Mouse (Mus musculus) heart, adult 18-20 months (tissue): ENCODE measurements around the gene Tenm2. TPM values are rescaled to one million over a fixed set of nuclear protein-coding genes. Genes with fewer than 3 reads are reported as not detected.

ENCODE experiments used
- DNase-seq, 2 experiments: peaks; one replicate each; pipeline ENCODE4 v3.0.0; 2021 to 2022; ENCODE audit warnings: mixed read lengths in 1 of 2
- total RNA-seq, 2 experiments: library from RNA; stranded (reverse); gene quantifications; 2 replicates each; pipeline ENCODE4 v1.2.3; 2021

Tenm2 gene
- total RNA-seq, 2 experiments from 2014 or later, result 0.17 to 0.21 TPM

DNA sequence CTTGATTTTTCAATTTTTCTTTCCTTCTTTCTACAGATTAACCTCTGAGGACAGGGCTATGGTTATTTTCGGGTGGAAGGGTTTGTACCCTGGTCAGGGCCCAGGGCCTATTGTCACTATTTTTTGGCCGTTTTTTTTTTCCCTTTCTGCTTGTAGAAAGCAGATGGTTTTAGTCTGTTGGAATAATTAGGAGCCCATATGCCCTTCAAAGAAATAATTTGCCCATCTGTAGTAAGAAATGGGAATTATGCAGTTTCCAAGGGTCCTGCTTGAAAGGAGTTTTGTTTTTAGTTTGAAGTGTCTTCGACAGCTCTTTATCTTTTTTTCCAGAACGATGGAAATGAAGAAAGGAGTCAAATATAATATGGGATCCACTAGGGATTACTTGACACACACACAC lies 1245.8 kb downstream of the Tenm2 start:
- no peak for DNase-seq

DNA sequence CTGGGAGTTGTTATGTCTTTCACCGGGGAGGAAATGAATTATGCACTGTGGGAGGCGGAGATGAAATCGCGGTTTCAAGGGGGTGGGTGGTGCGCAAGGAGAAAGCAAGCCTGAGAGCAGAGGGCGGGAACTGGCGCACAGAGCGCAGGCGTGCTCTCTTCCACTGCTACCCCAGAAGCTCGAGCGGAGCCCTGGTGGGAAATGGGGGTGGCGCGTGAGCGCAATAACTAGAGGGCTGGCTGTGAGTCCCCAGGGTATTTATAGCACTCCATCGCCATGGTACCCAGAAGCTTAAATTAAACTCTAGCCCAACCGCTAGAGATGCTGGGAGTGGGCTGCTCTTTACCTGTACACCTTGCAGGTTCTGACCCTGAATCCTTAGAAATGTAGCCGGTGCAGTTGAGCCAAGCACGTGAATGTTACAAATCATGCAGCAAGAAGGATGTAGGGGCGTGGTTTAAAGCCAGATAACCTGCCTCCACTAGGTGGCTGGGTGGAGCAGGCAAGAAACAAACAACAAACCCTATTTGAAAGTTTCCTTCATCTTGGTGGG lies 1249.8 kb downstream of the Tenm2 start:
- DNase-seq, result peak; percentile 11 to 19

DNA sequence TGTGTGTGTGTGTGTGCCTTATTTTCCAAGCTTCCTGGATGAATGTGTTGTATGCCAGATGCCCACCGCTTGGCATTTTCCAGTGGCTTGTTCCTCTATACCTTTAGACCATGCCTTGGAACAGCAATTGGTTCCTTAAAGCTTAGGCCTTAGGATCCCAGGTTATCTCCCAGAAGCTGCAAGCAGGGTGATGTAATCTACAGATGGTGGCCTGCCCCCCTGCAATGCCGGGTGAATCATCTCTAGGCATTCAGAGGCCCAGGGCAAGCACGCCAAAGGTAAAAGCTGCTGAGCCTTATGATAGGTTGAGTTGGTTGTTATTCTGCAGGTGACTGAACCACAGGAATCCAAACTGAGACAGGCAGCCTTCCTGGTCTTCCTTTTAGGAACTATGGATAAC lies 1253.0 kb downstream of the Tenm2 start:
- DNase-seq, result no peak

DNA sequence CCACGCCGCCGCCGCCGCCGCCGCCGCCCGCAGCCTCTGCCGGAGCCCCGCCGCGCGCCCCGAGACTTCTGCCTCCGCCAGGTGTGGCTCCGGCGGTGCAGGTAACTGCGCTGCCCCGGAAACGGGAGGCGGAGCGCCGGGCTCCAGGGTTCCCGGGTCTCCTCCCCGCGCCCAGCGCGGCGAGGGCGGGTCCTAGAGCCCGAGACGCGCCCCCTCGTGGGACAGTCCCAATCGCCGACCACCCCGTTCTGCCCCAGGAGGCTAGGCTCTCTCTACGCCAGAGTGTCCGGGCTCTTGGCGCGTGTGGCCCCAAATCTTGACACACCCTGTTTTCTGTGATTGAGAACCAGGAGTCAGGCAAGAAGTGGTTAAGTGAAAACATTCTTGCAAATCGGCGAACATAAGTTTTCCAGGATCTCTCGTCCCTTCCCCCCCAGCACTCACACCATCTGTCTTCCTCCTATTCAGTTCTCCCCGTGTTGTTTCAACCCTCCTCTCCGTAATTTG lies 1255.3 kb downstream of the Tenm2 start, which contains the start of gene Wwc1:
Wwc1 (minus strand) TSS at position 117 of the 507 bp plus-strand sequence.
- peak in 1 of 2 experiments; percentile 6 for DNase-seq

DNA sequence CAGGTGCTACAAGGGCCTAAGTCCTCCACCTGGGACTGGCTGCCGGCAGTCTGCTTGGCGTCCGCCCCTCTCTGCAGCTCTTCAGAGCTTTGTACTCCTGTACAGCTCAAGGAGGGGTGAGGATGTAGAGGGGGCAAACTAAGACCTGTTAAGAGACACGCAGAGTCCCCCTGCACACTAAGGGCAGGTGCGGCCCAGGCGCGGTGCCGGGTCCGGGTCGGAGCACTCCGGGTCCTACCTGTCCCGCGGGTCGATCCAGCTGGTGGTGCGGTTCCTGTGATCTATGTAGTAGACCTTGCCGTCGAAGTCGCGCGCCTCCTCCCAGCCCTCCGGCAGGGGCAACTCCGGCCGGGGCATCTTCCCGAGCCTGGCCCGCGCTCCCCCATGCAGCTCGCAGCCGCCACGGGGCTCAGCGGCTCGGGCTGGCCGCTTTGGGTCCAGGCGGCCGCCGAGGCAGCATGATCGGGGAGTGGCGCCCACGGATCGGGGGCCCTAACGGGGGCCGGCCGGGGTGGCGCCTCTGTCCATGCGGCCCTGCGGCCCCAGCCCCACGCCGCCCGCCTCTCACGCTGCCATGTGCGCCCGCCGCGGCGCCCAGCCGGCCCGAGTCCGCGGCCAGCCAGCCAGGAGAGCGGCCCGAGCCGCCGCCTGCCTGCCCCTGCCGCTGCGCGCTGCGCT lies 1255.9 kb downstream of the Tenm2 start:
- DNase-seq, result peak in 1 of 2 experiments; percentile 4

DNA sequence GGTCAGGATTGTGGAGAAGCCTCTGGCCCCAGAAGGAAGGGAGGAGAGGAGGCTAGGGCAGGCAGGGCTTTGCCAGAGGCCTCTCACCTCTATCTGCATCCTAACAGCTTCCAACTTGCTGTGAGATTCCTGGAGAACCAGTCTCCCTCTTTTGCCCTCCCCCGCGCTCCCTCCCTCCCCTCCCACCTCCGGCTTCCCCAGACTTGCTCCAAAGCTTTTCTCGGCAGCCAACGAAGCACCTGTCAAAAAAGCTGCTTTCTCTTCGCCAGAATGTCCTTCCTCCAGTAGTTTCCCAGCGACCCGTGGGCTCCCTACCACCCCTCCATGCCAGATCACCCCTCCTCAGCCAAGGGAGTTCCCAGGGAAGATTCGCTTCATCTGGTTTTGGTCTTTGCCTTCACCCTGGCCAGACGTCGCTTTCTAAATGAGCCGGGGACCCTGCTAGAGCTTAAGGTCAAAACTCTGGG lies 1256.5 kb downstream of the Tenm2 start:
- DNase-seq, result no peak

DNA sequence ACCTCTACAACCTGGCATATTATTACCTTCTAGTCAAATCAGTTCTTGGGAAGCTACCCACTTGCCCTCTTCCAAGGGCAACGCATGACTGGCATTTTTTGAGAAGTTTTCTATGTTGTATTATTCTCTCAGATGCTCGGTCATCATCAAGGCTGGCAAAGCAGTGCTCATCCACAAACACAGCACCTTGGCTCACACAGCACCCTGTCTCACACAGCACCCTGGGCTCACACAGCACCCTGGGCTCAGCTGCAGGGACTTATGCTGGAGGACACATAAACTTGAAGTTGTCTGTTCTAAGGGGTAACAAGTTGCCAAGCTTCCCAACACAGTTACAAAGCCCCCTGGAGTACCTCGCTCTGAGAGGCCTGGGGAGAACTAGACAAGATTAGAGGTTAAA lies 1258.0 kb downstream of the Tenm2 start:
- no peak for DNase-seq

DNA sequence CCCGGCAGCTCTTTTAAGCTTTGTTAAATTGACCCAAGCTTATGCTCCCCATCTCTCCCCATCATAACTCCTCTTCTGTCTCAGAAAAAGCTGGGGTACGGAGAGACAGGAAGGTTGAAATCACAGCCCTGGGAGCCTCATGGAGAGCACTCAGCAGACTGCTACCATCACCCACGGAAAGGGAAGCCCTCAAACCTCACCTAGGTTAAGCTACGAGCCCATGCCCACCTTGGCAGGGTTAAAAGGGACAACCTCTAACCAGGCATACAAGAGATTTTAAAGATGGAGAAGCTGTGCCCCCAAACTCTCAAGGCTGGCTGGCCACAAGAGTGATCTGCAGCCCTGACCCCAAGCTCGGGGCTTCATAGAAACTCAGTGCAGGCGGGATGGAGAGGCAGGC lies 1258.7 kb downstream of the Tenm2 start:
- no peak for DNase-seq

DNA sequence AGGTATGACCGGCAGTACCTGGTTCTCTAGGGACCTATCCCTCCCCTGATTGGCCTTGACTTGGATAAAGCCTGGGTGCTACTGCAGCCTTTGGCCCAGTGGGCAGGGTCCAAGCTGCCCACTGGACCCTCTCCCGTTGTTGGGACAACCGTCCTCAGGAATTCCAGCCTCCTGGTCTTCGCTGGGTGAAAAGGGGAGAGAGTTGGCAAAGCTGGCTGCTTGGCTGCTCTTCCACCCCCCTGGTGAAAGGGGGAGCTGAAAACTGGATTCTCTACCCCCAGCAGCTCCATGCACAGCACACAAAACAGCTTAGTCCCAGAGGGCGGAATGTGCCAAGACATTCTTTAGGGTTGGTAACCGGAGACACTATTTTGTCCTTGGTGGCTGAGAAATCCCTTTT lies 1259.3 kb downstream of the Tenm2 start:
- no peak for DNase-seq

DNA sequence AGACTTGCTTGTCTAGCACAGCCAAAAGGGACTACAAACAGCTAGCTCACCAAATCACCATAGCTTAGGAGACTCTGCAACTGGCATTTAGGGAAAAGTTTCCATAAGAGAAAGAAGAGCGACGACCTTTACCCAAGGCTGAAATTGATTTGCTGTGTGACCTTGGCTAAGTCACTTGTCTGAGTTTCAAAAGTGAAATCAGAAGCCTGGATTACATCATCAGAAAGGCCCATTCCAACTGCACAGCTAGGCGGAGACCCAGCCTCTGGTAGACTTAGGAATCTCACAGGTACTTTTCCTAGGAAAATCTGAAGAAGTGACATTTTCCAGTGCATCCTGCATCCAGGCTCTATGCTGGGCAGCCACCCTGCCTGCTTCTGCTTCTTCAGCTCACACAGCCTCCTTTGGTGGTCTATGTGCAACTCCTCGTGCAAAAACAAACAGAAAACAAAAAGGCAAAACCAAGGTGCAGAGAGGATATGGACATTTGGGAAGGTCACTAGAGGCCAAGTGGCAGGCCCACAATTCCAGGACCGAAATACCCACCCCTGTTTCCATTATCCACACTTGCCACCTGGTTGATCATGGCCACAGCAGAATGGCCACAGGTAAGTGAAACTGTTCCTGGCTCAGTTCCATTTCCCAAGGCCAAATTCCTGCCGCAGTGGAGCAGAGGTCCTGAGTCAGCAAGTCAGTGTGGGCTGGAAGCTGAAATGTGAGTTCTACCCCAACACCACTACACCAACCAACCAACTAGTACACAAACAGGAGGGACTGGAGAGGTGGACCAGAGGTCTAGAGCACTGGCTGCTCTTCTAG lies 1260.9 kb downstream of the Tenm2 start:
- DNase-seq, result no peak

DNA sequence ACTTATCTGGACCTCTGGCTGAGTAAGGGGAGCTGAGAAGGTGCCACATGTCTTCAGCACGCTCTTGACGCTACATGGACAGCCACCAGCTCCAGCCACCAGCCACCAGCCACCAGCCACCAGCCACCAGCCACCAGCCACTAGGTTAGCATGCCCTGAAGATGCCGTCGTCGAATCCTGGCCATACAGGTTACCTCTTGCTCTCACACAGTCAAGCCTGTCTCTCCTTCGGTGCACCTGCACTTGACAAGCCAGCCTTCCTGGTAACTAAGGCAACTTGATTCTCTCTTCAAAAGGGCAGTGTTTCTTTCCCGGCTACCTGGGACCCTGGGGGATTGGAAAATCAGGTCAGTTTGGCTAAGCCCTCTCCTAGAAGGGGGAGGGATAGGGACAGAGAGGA lies 1262.6 kb downstream of the Tenm2 start:
- no peak for DNase-seq

DNA sequence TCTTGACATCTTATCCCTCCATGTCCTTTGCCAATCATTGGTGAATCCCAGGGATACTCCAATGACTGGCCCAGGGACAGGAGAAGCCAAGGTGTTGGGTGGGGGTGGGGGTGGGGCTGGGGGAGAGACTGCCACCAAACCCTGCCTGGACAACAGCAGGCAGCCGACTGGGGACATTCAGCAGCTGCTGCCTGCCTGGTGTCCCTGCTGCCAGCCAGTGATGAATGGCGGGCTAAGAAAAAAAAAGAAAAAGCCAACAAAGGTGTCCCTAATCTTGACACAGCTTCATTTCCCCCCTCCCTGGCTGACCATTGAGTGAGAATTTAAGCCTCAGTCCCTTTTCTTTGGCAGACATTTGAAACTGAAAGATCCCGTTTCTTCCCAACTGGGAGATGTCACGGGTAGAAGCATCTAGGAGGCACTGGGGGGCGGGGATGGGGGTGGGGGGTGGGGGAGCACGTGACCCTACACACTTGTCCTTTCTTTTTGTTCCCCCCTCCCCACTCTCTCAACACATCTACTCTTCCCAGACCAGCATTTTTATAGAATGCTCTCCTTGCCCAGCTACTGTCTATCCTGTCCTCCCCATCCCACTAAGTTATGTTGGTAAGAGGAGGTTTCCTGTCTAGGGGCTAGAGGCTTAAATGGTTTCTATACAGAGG lies 1263.4 kb downstream of the Tenm2 start:
- no peak for DNase-seq

DNA sequence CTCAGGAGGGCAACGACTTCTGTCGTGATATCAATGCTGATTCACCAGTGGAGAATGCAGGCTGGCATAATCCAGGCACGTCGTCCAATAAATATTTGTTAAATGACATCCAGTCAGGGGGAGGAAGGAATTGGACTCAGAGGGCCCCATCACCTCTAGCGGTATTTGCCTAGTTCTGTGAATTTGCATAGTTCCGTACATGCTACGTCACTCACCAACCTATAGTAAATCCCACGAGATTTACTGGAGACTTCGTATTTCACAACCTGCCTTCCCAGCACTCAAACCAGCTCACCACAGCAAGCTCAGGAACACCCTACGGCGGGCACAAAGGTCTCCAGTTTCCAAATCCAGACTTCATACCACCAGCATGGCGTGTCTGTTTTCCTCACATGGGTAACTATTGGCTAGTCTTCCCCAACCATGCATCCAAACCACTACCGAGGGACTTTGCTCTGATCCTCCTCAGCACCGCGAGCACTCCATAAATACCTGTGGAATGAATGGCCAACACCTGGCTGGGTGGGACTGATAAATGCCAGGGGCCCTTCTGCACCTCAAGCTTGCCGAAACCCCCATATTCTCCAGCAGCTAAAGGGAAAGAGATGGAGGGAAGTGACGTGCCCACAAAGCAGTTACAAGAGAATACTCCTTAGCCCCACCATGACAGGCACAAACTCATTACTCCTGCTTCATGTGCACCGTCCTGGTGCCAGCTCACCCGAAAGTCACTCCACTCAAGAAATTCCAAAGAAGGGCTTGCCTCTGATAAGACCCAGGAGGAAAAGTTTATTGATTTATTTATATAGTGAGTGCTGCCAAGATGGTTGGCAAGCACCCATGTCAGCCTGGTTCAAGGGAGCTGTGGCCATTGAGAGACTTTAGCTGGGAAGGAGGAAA lies 1264.7 kb downstream of the Tenm2 start:
- no peak for DNase-seq

DNA sequence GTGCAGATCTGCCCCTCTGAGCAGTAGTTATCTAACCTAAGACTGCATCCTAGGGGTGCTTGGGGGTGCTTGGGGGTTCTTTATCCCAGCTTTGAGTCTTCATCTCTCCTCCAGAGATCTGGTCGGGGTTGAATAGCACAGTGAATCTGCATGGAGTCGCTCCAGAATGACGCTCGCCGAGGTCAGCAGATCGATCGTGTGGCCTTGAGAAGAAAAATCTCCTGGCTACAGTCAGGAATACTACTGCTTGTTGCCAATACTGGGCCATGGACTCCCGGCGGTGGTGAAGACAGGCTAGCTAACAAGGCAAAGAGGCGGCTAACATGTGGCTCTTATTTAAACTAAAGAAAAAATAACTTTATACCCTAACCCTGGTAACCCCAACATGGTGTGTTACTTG lies 1267.5 kb downstream of the Tenm2 start:
- DNase-seq, result no peak

DNA sequence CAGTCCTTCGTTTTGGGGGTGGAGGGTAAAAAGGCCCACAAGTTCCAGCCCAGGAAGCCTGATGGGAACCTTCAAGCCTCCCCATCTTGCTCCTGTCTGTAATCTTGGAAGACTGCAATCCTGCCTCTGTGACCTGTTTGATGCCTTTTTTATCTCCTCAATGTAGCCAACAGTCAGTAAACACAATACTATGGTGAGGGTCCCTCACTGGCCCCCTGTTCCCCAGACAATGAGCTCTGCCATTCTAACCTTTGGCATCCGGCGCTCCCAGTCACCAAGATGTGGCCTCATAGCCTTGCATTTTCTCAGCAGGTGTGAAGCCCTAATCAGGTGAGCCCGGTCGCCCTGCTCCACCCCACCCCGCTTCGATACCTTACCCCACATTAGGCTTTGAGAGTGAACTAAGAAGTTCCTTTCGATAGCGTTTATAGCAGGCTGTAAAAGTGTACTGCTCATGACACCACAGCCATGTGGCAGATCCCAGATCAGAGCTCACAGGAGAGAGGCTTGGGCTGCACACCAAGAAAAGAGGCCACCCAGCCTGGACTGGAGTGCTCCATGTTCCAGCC lies 1271.7 kb downstream of the Tenm2 start:
- no peak for DNase-seq

DNA sequence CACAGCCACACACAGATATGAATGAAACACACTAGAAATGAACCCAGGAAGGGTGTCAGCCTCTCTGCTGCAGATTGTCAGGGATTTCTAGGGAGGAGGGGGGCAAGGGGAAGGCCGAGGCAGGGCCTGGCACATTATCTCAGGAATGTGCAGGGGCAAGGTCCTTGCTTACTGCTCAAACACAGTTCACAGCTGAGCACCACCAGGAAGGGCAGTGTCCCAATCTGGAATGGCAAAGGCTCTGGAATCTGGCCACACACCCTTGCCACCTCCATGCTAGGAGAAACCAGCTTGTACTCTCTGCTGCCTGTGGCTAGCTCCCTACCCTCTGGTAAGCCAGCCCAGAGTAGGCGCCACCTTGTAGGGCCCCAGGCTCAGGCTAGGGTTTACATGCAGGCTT lies 1272.2 kb downstream of the Tenm2 start:
- no peak for DNase-seq

DNA sequence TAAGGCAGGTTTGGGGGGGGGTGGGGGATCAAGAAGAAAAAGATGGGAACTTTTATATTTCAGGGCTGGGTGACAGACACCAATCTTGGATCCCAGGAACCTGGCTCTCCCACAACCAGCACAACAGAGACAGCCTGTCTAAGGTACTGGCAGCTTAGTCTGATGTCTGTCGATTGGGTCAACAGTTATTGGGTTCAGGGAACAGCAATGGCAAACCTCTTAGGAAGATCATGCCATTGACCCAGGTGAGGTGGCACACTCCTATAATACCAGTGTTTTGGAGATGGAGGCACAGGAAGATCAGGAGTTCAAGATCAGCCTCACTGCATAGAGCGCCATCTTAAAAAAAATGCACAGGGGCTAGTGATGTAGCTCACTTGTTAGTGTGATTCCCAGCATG lies 1273.3 kb downstream of the Tenm2 start:
- no peak for DNase-seq

DNA sequence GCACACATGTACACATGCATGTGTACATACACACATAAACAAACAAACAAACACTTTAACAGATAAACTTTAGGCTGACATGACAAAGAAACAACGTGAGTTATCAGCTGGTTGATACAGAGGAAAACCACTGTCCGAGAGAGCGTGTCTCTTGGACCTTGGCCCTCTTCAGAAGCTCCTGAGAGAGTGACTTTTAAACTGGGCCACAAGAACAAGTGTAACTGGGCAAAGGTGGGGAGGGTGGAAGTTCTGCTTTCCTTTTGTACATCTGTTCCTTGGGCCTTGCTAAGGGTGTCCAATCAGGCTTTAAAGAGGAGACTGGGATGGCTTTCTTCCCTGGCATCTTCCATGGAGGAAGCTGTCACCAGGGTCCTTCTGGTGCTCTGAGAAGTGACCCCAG lies 1276.5 kb downstream of the Tenm2 start:
- no peak for DNase-seq
